Mouse (Mus musculus): ENCODE data around the gene Fev. TPM values are rescaled to one million over a fixed set of nuclear protein-coding genes. Genes with fewer than 3 reads are reported as not detected.

Gene Fev
- polyA plus RNA-seq, 1 experiment from 2014 or later = 0.22 TPM

DNA sequence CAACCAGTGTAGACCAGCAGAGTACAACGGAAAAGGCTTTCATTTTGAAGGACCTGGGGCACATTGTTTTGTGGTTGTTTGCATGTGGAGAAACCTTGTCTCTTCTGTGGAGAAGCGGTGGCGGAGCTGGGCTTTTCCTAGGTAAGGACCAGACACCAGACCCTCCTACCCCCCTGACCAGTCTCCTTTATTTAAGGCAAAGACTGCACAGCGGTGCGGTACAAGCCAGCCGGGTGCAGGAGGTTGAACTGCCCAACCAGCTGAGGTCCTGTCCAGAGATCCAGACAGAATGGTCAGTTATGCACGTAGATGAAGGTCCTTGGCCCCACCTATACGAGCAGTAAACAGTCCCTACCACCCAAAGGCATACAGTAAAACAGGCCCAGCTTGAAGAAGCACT is 2.4 kb downstream of the Fev start:
- WGBS = 4% methylated on average over 8 of the region's 8 CpGs
- Histone ChIP-seq H3K27ac (replicated peaks) (no peak overlapping the region), H3K4me2 (replicated peaks; ENCODE audit: low read depth) (peak overlapping the region; percentile 55; the same call in 1 of the 2 replicates), H3K4me3 (ENCODE audit: low read depth, low read length) (peak overlapping the region; percentile 35; the same call in 1 of the 2 replicates), H3K27me3 (ENCODE audit: control insufficient read depth, insufficient read depth, low read length) (peaks cover 17% of the 10 kb centered on the region), H3K9me3 (ENCODE audit: control insufficient read depth, low read length) (no peaks in the 10 kb centered on the region), H3K4me1 (replicated peaks; ENCODE audit: control insufficient read depth, insufficient read depth) (no peaks in the 10 kb centered on the region), H3K9ac (ENCODE audit: low read length) (no peak overlapping the region), H3K36me3 (ENCODE audit: control insufficient read depth, insufficient read depth, low read length) (no peaks in the 10 kb centered on the region)
- TF ChIP-seq CTCF (IDR thresholded peaks at IDR 0.05; ENCODE audit: low read depth) (no peak), EP300 (optimal IDR thresholded peaks at IDR 0.05) (no peak)
- DNase-seq (ENCODE audit: low spot score) = no peak
- no peak for ATAC-seq (ENCODE audit: low FRiP score, low TSS enrichment)

DNA sequence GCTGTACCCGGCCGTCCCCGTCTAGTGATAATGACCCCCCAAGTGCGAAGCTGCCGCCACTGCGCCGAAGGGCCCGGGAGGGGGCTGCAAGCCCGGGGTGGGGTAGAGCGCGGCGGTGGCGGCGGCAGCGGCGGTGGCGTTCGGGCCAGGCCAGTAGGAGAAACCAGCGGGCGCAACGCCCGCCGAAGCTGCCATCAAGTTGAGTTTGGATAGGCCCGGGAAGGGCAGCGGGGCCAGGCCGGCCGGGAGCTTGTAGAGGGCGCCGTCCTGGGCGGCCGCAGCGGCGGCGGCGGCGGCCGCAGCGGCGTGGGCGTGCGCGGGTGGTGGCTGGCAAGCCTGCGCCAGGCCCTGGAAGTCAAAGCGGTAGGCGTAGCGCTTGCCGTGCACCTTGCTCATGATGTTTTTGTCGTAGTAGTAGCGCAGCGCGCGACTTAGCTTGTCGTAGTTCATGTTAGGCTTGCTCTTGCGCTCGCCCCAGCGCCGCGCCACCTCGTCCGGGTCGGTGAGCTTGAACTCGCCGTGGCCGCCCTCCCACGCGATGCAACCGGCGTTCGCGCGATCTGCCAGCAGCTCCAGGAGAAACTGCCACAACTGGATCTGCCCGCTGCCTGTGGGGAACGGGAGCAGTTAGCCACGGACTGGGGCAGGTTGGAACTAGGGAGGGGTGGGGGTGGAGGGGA is 3.0 kb downstream of the Fev start:
- no peak for TF ChIP-seq CTCF (IDR thresholded peaks at IDR 0.05; ENCODE audit: low read depth)
- TF ChIP-seq EP300 (optimal IDR thresholded peaks at IDR 0.05) = no peak
- Histone ChIP-seq H3K4me3 (ENCODE audit: low read depth, low read length) (peak overlapping the region; percentile 35), H3K27me3 (ENCODE audit: control insufficient read depth, insufficient read depth, low read length) (peaks cover 17% of the 10 kb centered on the region), H3K4me2 (replicated peaks; ENCODE audit: low read depth) (peak overlapping the region; percentile 55), H3K9me3 (ENCODE audit: control insufficient read depth, low read length) (no peaks in the 10 kb centered on the region), H3K36me3 (ENCODE audit: control insufficient read depth, insufficient read depth, low read length) (no peaks in the 10 kb centered on the region), H3K27ac (replicated peaks) (no peak overlapping the region), H3K9ac (ENCODE audit: low read length) (no peak overlapping the region), H3K4me1 (replicated peaks; ENCODE audit: control insufficient read depth, insufficient read depth) (no peaks in the 10 kb centered on the region)
- no peak for ATAC-seq (ENCODE audit: low FRiP score, low TSS enrichment)
- under 1% methylated on average over 69 of the region's 74 CpGs for WGBS
- peak; percentile 52 for DNase-seq (ENCODE audit: low spot score)

DNA sequence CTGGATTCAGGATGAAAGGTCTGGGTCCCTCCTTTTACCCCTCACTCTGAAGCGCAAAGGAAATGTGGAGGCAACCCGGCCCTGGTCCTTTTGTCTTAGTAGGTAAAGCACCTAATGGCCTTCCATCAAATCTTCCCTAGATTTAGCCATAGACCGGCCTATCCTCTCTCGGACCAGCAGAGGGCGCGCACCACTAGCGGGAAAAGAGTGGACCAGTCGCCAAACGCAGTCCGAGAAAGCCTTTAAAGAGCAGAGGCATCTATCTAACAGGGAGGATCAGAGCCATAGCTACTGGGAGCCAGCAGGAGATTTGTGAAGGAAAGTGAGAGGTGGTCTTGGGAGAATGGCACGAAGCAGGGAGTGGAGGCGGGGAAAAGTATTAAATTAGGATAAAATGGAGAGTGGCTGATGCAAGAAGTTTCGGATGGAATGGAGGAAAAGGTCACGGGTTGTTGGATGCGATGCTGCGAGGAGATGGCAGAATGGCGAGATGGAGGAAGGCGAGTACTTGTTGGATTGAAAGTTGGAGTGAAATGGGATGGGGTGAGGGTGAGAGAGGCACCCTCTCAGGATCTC is 4.3 kb downstream of the Fev start:
- TF ChIP-seq EP300 (optimal IDR thresholded peaks at IDR 0.05) (no peak), CTCF (IDR thresholded peaks at IDR 0.05; ENCODE audit: low read depth) (peak; percentile 92)
- Histone ChIP-seq H3K36me3 (ENCODE audit: control insufficient read depth, insufficient read depth, low read length) (no peaks in the 10 kb centered on the region), H3K4me3 (ENCODE audit: low read depth, low read length) (no peak overlapping the region; the same call in 1 of the 2 replicates), H3K9me3 (ENCODE audit: control insufficient read depth, low read length) (no peaks in the 10 kb centered on the region), H3K4me2 (replicated peaks; ENCODE audit: low read depth) (peak overlapping the region; percentile 25; the same call in 1 of the 2 replicates), H3K4me1 (replicated peaks; ENCODE audit: control insufficient read depth, insufficient read depth) (no peaks in the 10 kb centered on the region), H3K27me3 (ENCODE audit: control insufficient read depth, insufficient read depth, low read length) (peaks cover 17% of the 10 kb centered on the region), H3K9ac (ENCODE audit: low read length) (no peak overlapping the region), H3K27ac (replicated peaks) (no peak overlapping the region)
- DNase-seq (ENCODE audit: low spot score) (peak; percentile 66), ATAC-seq (ENCODE audit: low FRiP score, low TSS enrichment) (no peak)
- 3% methylated on average over 18 of the region's 18 CpGs for WGBS

DNA sequence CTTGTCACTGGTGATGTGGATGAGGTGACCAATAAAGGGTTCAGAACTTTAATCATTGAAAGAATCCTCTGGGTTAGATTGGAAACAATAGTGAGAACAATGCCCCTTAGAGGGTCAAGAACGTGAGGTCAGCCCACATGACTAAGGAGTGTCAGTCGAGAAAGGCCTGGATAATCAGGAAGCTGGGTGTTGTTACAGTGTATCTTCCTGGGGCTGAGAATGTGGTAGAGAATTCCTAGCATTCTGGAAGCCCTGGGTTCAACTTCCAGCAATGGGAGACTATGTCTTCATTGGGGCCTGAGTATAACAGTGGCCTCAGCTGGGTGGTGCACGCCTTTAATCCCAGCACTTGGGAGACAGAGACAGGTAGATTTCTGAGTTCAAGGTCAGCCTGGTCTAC is 8.0 kb downstream of the Fev start:
- ATAC-seq (ENCODE audit: low FRiP score, low TSS enrichment) (no peak), DNase-seq (ENCODE audit: low spot score) (no peak)
- Histone ChIP-seq H3K9me3 (ENCODE audit: control insufficient read depth, low read length) (no peaks in the 10 kb centered on the region), H3K27ac (replicated peaks) (no peak overlapping the region), H3K4me2 (replicated peaks; ENCODE audit: low read depth) (no peak overlapping the region), H3K27me3 (ENCODE audit: control insufficient read depth, insufficient read depth, low read length) (peaks cover 12% of the 10 kb centered on the region), H3K9ac (ENCODE audit: low read length) (no peak overlapping the region), H3K4me3 (ENCODE audit: low read depth, low read length) (no peak overlapping the region), H3K36me3 (ENCODE audit: control insufficient read depth, insufficient read depth, low read length) (no peaks in the 10 kb centered on the region), H3K4me1 (replicated peaks; ENCODE audit: control insufficient read depth, insufficient read depth) (no peaks in the 10 kb centered on the region)
- TF ChIP-seq CTCF (IDR thresholded peaks at IDR 0.05; ENCODE audit: low read depth) (no peak), EP300 (optimal IDR thresholded peaks at IDR 0.05) (no peak)
- 49% methylated on average over 3 of the region's 3 CpGs for WGBS

DNA sequence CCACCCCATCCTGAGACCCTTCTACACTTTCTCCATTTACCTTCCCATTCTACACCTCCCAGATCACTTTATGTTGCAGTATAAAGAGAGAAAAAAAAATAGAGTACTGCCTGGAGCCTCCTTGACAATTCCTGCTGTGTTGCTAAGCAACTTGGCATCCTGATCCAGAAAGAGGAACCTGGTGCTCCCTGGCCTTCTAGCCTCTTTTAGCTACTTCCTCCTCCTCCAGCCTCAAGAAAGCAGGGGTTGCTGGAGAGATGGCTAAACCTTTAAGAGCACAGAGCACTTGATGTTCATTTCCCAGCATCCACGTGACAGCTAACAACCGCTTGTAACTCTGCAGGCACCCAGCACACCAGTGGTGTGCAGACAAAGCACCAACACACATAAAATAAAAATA is 13.0 kb downstream of the Fev start:
- no peak for ATAC-seq (ENCODE audit: low FRiP score, low TSS enrichment)
- 67% methylated on average over 2 of the region's 2 CpGs for WGBS
- no peaks in the 10 kb centered on the region for H3K4me1 ChIP-seq (replicated peaks; ENCODE audit: control insufficient read depth, insufficient read depth)

DNA sequence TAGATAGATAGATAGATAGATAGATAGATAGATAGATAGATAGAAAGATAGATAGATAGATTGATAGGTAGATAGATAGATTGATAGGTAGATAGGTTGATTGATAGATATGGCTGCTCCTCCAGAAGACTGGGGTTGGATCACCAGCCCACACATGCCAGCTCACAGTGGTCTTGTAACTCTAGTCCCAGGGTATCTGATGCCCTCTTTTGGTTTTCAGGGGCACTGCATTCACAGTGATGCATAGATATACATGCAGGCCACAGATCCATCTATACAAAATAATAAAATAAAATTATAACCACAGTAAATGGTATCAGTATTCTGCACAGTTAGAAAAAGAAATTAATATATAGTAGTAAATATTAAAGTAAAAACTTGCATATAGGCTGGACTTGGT is 23.4 kb downstream of the Fev start:
- Histone ChIP-seq H3K4me3 (ENCODE audit: low read depth, low read length) (no peak overlapping the region), H3K4me1 (replicated peaks; ENCODE audit: control insufficient read depth, insufficient read depth) (no peaks in the 10 kb centered on the region), H3K27ac (replicated peaks) (no peak overlapping the region), H3K9ac (ENCODE audit: low read length) (no peak overlapping the region), H3K27me3 (ENCODE audit: control insufficient read depth, insufficient read depth, low read length) (peaks cover 13% of the 10 kb centered on the region; the same call in 1 of the 2 replicates), H3K4me2 (replicated peaks; ENCODE audit: low read depth) (no peak overlapping the region), H3K9me3 (ENCODE audit: control insufficient read depth, low read length) (no peaks in the 10 kb centered on the region), H3K36me3 (ENCODE audit: control insufficient read depth, insufficient read depth, low read length) (no peaks in the 10 kb centered on the region)
- TF ChIP-seq CTCF (IDR thresholded peaks at IDR 0.05; ENCODE audit: low read depth) (peak; percentile 28; the same call in 1 of the 2 replicates), EP300 (optimal IDR thresholded peaks at IDR 0.05) (no peak)
- ATAC-seq (ENCODE audit: low FRiP score, low TSS enrichment) = no peak
- no peak for DNase-seq (ENCODE audit: low spot score)

More for the DNA sequence above, 13.0 kb downstream of the Fev start:
- Histone ChIP-seq H3K4me2 (replicated peaks; ENCODE audit: low read depth) (no peak overlapping the region), H3K9ac (ENCODE audit: low read length) (no peak overlapping the region), H3K27ac (replicated peaks) (no peak overlapping the region), H3K9me3 (ENCODE audit: control insufficient read depth, low read length) (no peaks in the 10 kb centered on the region), H3K36me3 (ENCODE audit: control insufficient read depth, insufficient read depth, low read length) (no peaks in the 10 kb centered on the region), H3K27me3 (ENCODE audit: control insufficient read depth, insufficient read depth, low read length) (no peaks in the 10 kb centered on the region; the same call in 1 of the 2 replicates), H3K4me3 (ENCODE audit: low read depth, low read length) (no peak overlapping the region)
- DNase-seq (ENCODE audit: low spot score) = no peak
- TF ChIP-seq CTCF (IDR thresholded peaks at IDR 0.05; ENCODE audit: low read depth) (no peak), EP300 (optimal IDR thresholded peaks at IDR 0.05) (no peak)
